Comparison of ENCODE assay signal across 8 mouse cellular contexts in the genomic region with DNA sequence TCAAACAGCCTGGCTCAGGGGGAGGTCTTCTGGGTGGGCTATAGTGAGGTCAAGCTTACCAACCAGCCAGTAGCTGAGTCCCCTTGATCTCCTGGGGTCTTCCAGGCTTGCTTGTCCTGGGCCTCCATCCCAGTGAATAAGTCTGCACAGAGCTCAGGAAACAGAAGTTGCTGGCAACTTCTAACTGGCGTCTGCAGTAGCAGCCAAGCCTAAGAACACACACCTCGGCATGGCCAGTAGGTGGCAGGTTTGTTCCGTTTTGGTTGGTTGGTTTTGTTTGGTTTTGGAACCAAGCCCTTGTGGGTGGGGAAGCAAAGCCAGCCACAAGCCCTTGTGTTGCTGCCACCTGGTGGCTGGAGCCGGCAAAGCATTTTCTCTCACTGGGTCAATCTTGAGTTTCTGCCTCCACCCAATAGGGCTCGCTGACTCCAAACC. TPM values are rescaled to one million over a fixed set of nuclear protein-coding genes. Genes with fewer than 3 reads are reported as not detected.
A peak's percentile ranks its signal among the peaks of the same experiment; 100 is the strongest.
DNase-seq lines count a peak whose midpoint lies in the region.

No protein-coding gene starts in this region.

- no peaks in the 10 kb centered on the region for H3K9me3 ChIP-seq in megakaryocyte, embryonic 14.5 days

- peaks cover 44% of the 10 kb centered on the region for H3K36me3 ChIP-seq in megakaryocyte, embryonic 14.5 days (replicated peaks; ENCODE audit: low read length)

- intact Hi-C loops in gastrocnemius, postnatal 14 days (cut with DNase I; ENCODE audit: low total_unique reads), result loop anchor here (5.0 kb wide), 1 partner anchor 107 kb away; a partner anchor contains a TSS

- H3K4me3 ChIP-seq in megakaryocyte, embryonic 14.5 days (replicated peaks), result peak overlapping the region; percentile 85

- H3K27me3 ChIP-seq in megakaryocyte, embryonic 14.5 days (replicated peaks), result peaks cover 9% of the 10 kb centered on the region

- DNase-seq in adrenal gland, adult (ENCODE audit: inconsistent age in 2 of 2, low spot score in 1 of 2), result peak; percentile 93 to 98
- peak; percentile 99 for DNase-seq in embryo, embryonic 10.5 days (ENCODE audit: low spot score)
- DNase-seq in gastrocnemius, postnatal 14 days, result peak; percentile 93
- DNase-seq in induced T-regulatory cell, adult 2 months (ENCODE audit: low read depth), result peak; percentile 98
- DNase-seq in left cerebral cortex, adult 8-10 months (ENCODE audit: low spot score in 2 of 2), result peak; percentile 92 to 98
- peak; percentile 98 to 99 for DNase-seq in right cerebral cortex, adult 2 months (ENCODE audit: low spot score in 2 of 2)
- peak; percentile 93 for DNase-seq in urinary bladder, postnatal 10 days (ENCODE audit: low spot score)

- H3K4me1 ChIP-seq in megakaryocyte, embryonic 14.5 days, result peaks cover 66% of the 10 kb centered on the region

RNA-seq across cellular contexts. Expression of a gene that starts 5.5 kb away (rescaled TPM):
- 1 to 10 TPM in 1 of 2 experiments, under 1 TPM in 1; 0.53 to 1.1 TPM for total RNA-seq in gastrocnemius, postnatal 14 days (2021)
- total RNA-seq in left cerebral cortex, adult 8-10 months (2022), result 10 to 100 TPM; 11.1 to 13.8 (median 11.7) TPM
- polyA plus RNA-seq in megakaryocyte, embryonic 14.5 days (2012; ENCODE audit: insufficient read depth, low replicate concordance), result 54.5 and 57.7 TPM in 2 replicates

RNA-seq across cellular contexts. Expression of a gene that starts 24.4 kb away (rescaled TPM):
- total RNA-seq in gastrocnemius, postnatal 14 days (2021), result under 1 TPM; 0.27 to 0.35 TPM
- not detected for total RNA-seq in left cerebral cortex, adult 8-10 months (2022)
- polyA plus RNA-seq in megakaryocyte, embryonic 14.5 days (2012; ENCODE audit: insufficient read depth, low replicate concordance), result not detected in 2 replicates

RNA-seq across cellular contexts. Expression of a gene that starts 26.2 kb away (rescaled TPM):
- total RNA-seq in gastrocnemius, postnatal 14 days (2021), result 1 to 10 TPM; 3.1 TPM
- total RNA-seq in left cerebral cortex, adult 8-10 months (2022), result 100 to 1,000 TPM; 145 to 152 (median 149) TPM
- polyA plus RNA-seq in megakaryocyte, embryonic 14.5 days (2012; ENCODE audit: insufficient read depth, low replicate concordance), result 7.8 TPM in 2 replicates

RNA-seq across cellular contexts. Expression of a gene that starts 55.9 kb away (rescaled TPM):
- 100 to 1,000 TPM; 115 to 120 TPM for total RNA-seq in gastrocnemius, postnatal 14 days (2021)
- total RNA-seq in left cerebral cortex, adult 8-10 months (2022), result 100 to 1,000 TPM; 234 to 244 (median 236) TPM
- polyA plus RNA-seq in megakaryocyte, embryonic 14.5 days (2012; ENCODE audit: insufficient read depth, low replicate concordance), result 65.4 and 129 TPM in 2 replicates

Comparison
In these comparisons a context has a peak if more than half of its experiments do, and no peak if none do; other contexts are left out.
1. Peak in every context shown above with its lines: DNase-seq and H3K4me3 ChIP-seq.
2. RNA of a gene that starts 5.5 kb away (total RNA-seq): 11.1 to 13.8 TPM in left cerebral cortex, adult 8-10 months; 0.53 to 1.1 TPM in gastrocnemius, postnatal 14 days; every median in the first group is over 4 times any median in the second.
3. RNA of a gene that starts 26.2 kb away (total RNA-seq): 145 to 152 TPM in left cerebral cortex, adult 8-10 months; 3.1 TPM in gastrocnemius, postnatal 14 days; every median in the first group is over 10 times any median in the second.